Mouse (Mus musculus) liver, adult 2 months (tissue): ENCODE data around the gene Fars2. TPM values are rescaled to one million over a fixed set of nuclear protein-coding genes. Genes with fewer than 3 reads are reported as not detected.

Source experiments
- DNase-seq: peaks from one replicate; pipeline ENCODE4 v3.0.0-alpha.2; 2011; ENCODE audit warnings: low read depth, low spot score; ENCODE audit errors: extremely low read depth
- H3K27ac ChIP-seq: fragments of 200-500 bp; replicated peaks from 2 replicates; pipeline ENCODE4 v1.5.1; 2012; ENCODE audit warnings: low read depth, mild to moderate bottlenecking, control low read depth, inconsistent platforms, low read length; ENCODE audit not compliant: insufficient read depth
- H3K27me3 ChIP-seq: fragments of 200-500 bp; 2 replicates; pipeline ENCODE4 v1.6.1; 2012; ENCODE audit warnings: mild to moderate bottlenecking, moderate library complexity, low read length, inconsistent platforms; ENCODE audit not compliant: control insufficient read depth, insufficient read depth
- H3K36me3 ChIP-seq: fragments of 200-500 bp; 2 replicates; pipeline ENCODE4 v1.6.1; 2012; ENCODE audit warnings: low read length, inconsistent platforms; ENCODE audit not compliant: control insufficient read depth, insufficient read depth
- H3K4me1 ChIP-seq: fragments of 200-500 bp; 2 replicates; pipeline ENCODE4 v1.6.1; 2011; ENCODE audit warnings: low read length; ENCODE audit not compliant: control insufficient read depth, insufficient read depth
- H3K4me3 ChIP-seq: fragments of 200-500 bp; 2 replicates; pipeline ENCODE4 v1.5.1; 2011; ENCODE audit warnings: low read depth, mild to moderate bottlenecking, control low read depth, low read length, moderate library complexity; ENCODE audit not compliant: insufficient read depth
- H3K79me2 ChIP-seq: fragments of 200-500 bp; 2 replicates; pipeline ENCODE4 v1.6.1; 2012; ENCODE audit warnings: inconsistent platforms, mild to moderate bottlenecking, low read length, moderate library complexity; ENCODE audit not compliant: control insufficient read depth, insufficient read depth
- H3K9ac ChIP-seq: fragments of 200-500 bp; 2 replicates; pipeline ENCODE4 v1.6.1; 2012; ENCODE audit warnings: low read depth, mild to moderate bottlenecking, control low read depth, inconsistent platforms, low read length
- CTCF ChIP-seq: fragments of 200-500 bp; IDR thresholded peaks from 2 replicates; pipeline ENCODE4 v1.5.1; 2011; ENCODE audit warnings: low read depth, low read length, control low read depth
- POLR2A ChIP-seq: fragments of 200-500 bp; IDR thresholded peaks from 2 replicates; pipeline ENCODE4 v1.6.1; 2011; ENCODE audit warnings: low read length, control low read depth; ENCODE audit not compliant: insufficient read depth; ENCODE audit errors: extremely low read depth
- WGBS: fragments of 180-500 bp; shearing (Covaris S2); methylation state at CpG from one replicate; pipeline ENCODE4 v1.1.7; 2018; 5-methylcytosine and 5-hydroxymethylcytosine counted together
- polyA plus RNA-seq: library from polyadenylated mRNA; depleted of rRNA; stranded (reverse); fragments of >200 nt; gene quantifications from 2 replicates; pipeline ENCODE4 v1.2.3, GENCODE M21; 2012
- total RNA-seq: library from RNA; depleted of rRNA; stranded (reverse); fragments of >200 nt; gene quantifications from 2 replicates; pipeline ENCODE4 v1.2.3, GENCODE M21; 2014

Fars2 gene
- total and polyA plus RNA-seq, 2 experiments: 47.1 to 58.4 TPM

GRCm38 (mm10) chr13:36505730-36506129 lies 388.5 kb downstream of the Fars2 start:
- Histone ChIP-seq H3K4me3 (no peak overlapping the region), H3K27me3 (no peaks in the 10 kb centered on the region), H3K9ac (no peak overlapping the region), H3K79me2 (no peaks in the 10 kb centered on the region), H3K36me3 (no peaks in the 10 kb centered on the region), H3K27ac (no peak overlapping the region), H3K4me1 (no peaks in the 10 kb centered on the region)
- DNase-seq: no peak
- WGBS: 95% methylated on average over 6 of the region's 6 CpGs
- no peak for TF ChIP-seq POLR2A

- Histone ChIP-seq H3K36me3 (no peaks in the 10 kb centered on the region), H3K27ac (no peak overlapping the region), H3K27me3 (no peaks in the 10 kb centered on the region), H3K79me2 (no peaks in the 10 kb centered on the region), H3K4me3 (no peak overlapping the region), H3K4me1 (no peaks in the 10 kb centered on the region), H3K9ac (no peak overlapping the region)
- no peak for DNase-seq
- no peak for TF ChIP-seq POLR2A
- no peak for TF ChIP-seq CTCF
- WGBS: 55% methylated on average over 5 of the region's 5 CpGs
Measured at GRCm38 (mm10) chr13:36506315-36506714, 389.1 kb downstream of the Fars2 start.

- no peak overlapping the region for H3K4me3 ChIP-seq
- H3K9ac ChIP-seq: no peak overlapping the region
- no peaks in the 10 kb centered on the region for H3K27me3 ChIP-seq
- no peaks in the 10 kb centered on the region for H3K79me2 ChIP-seq
- no peaks in the 10 kb centered on the region for H3K4me1 ChIP-seq
- no peak for TF ChIP-seq POLR2A
- no peak for DNase-seq
- 53% methylated on average over 2 of the region's 2 CpGs for WGBS
- no peak overlapping the region for H3K27ac ChIP-seq
- no peaks in the 10 kb centered on the region for H3K36me3 ChIP-seq
Measured at GRCm38 (mm10) chr13:36510161-36510560, 392.9 kb downstream of the Fars2 start.

GRCm38 (mm10) chr13:36513126-36513525 lies 395.9 kb downstream of the Fars2 start:
- DNase-seq: no peak
- WGBS: 97% methylated on average over 1 of the region's 1 CpGs
- H3K9ac ChIP-seq: no peak overlapping the region

GRCm38 (mm10) chr13:36518144-36518571 lies 400.9 kb downstream of the Fars2 start:
- no peaks in the 10 kb centered on the region for H3K27me3 ChIP-seq
- H3K79me2 ChIP-seq: no peaks in the 10 kb centered on the region
- H3K4me1 ChIP-seq: no peaks in the 10 kb centered on the region
- no peak overlapping the region for H3K9ac ChIP-seq
- H3K27ac ChIP-seq: no peak overlapping the region
- no peak for DNase-seq
- no peak overlapping the region for H3K4me3 ChIP-seq
- no peak for TF ChIP-seq CTCF
- TF ChIP-seq POLR2A: no peak
- WGBS: 86% methylated on average over 9 of the region's 9 CpGs
- no peaks in the 10 kb centered on the region for H3K36me3 ChIP-seq

More at GRCm38 (mm10) chr13:36513126-36513525, 395.9 kb downstream of the Fars2 start:
- Histone ChIP-seq H3K79me2 (no peaks in the 10 kb centered on the region), H3K4me1 (no peaks in the 10 kb centered on the region), H3K36me3 (no peaks in the 10 kb centered on the region), H3K27me3 (no peaks in the 10 kb centered on the region), H3K27ac (no peak overlapping the region), H3K4me3 (no peak overlapping the region)
- no peak for TF ChIP-seq POLR2A
- no peak for TF ChIP-seq CTCF

GRCm38 (mm10) chr13:36527761-36528160 lies 410.5 kb downstream of the Fars2 start:
- no peak for DNase-seq
- H3K9ac ChIP-seq: no peak overlapping the region
- H3K79me2 ChIP-seq: no peaks in the 10 kb centered on the region
- H3K27ac ChIP-seq: no peak overlapping the region
- H3K4me3 ChIP-seq: no peak overlapping the region
- WGBS: 96% methylated on average over 4 of the region's 4 CpGs
- TF ChIP-seq CTCF: no peak
- no peak for TF ChIP-seq POLR2A
- no peaks in the 10 kb centered on the region for H3K27me3 ChIP-seq
- no peaks in the 10 kb centered on the region for H3K36me3 ChIP-seq
- H3K4me1 ChIP-seq: no peaks in the 10 kb centered on the region
